Mouse (Mus musculus) heart, embryonic 11.5 days (tissue): ENCODE results near the gene Gm9857. TPM values are rescaled to one million over a fixed set of nuclear protein-coding genes. Genes with fewer than 3 reads are reported as not detected.

Experiments
- ATAC-seq: fragments of 200-750 bp; cut with Nextera tagmentation; replicated peaks from 2 replicates; pipeline ENCODE4 v1.8.0; 2017; ENCODE audit warnings: moderate library complexity; ENCODE audit not compliant: insufficient number of reproducible peaks, low FRiP score, low TSS enrichment
- H3K27ac ChIP-seq: fragments of 300-500 bp; sonication (generic); 2 replicates; pipeline ENCODE4 v1.5.1; 2014; ENCODE audit warnings: mild to moderate bottlenecking, low read depth, low read length
- H3K27me3 ChIP-seq: fragments of 300-500 bp; sonication (generic); 2 replicates; pipeline ENCODE4 v1.6.1; 2014; ENCODE audit warnings: mild to moderate bottlenecking, low read length, mixed read lengths; ENCODE audit not compliant: control insufficient read depth, insufficient read depth
- H3K36me3 ChIP-seq: fragments of 300-500 bp; sonication (generic); 2 replicates; pipeline ENCODE4 v1.6.1; 2014; ENCODE audit warnings: mild to moderate bottlenecking, low read length, moderate library complexity, mixed read lengths; ENCODE audit not compliant: control insufficient read depth, insufficient read depth
- H3K4me1 ChIP-seq: fragments of 300-500 bp; sonication (generic); 2 replicates; pipeline ENCODE4 v1.6.1; 2014; ENCODE audit warnings: low read length; ENCODE audit not compliant: control insufficient read depth, insufficient read depth
- H3K4me2 ChIP-seq: fragments of 300-500 bp; sonication (generic); 2 replicates; pipeline ENCODE4 v1.6.1; 2014; ENCODE audit warnings: mild to moderate bottlenecking, moderate library complexity
- H3K4me3 ChIP-seq: fragments of 300-500 bp; sonication (generic); 2 replicates; pipeline ENCODE4 v1.5.1; 2014; ENCODE audit warnings: low read depth, low read length
- H3K9ac ChIP-seq: fragments of 300-500 bp; sonication (generic); 2 replicates; pipeline ENCODE4 v1.6.1; 2014; ENCODE audit warnings: mild to moderate bottlenecking, low read depth, low read length, moderate library complexity
- H3K9me3 ChIP-seq: fragments of 300-500 bp; sonication (generic); replicated peaks from 2 replicates; pipeline ENCODE4 v1.6.1; 2016; ENCODE audit warnings: low read length; ENCODE audit not compliant: control insufficient read depth
- WGBS: fragments of 180-500 bp; shearing (Covaris S2); extraction: QIAGEN DNeasy Blood & Tissue Kit; methylation state at CpG from one replicate; pipeline ENCODE4 v1.1.7; 2014; ENCODE audit not compliant: insufficient replicate concordance; 5-methylcytosine and 5-hydroxymethylcytosine counted together
- polyA plus RNA-seq: library from polyadenylated mRNA; unstranded; fragments of >200 nt; fragmentation: Nextera tagmentation; extraction: Ambion mirVana; gene quantifications from 2 replicates; pipeline ENCODE4 v1.2.1, GENCODE M21; 2014

Gene Gm9857
- not detected in 2 replicates for polyA plus RNA-seq

GRCm38 (mm10) chr3:108940001-108940633, at the start of gene Gm9857:
Gm9857 (minus strand) TSS chr3:108940445.
- Histone ChIP-seq H3K27ac (no peak within 1 kb of the TSS), H3K4me2 (peak within 1 kb of the TSS; percentile 63), H3K27me3 (no peaks in the 10 kb centered on the region), H3K4me3 (peak within 1 kb of the TSS; percentile 20), H3K36me3 (no peaks in the 10 kb centered on the region), H3K4me1 (no peaks in the 10 kb centered on the region), H3K9me3 (no peaks in the 10 kb centered on the region), H3K9ac (no peak within 1 kb of the TSS)
- 43% methylated on average over 48 of the region's 59 CpGs for WGBS
- ATAC-seq = peak; percentile 39; the same call in 1 of the 2 replicates

- H3K9ac ChIP-seq = no peak overlapping the region
- H3K9me3 ChIP-seq = no peaks in the 10 kb centered on the region
- WGBS = 80% methylated on average over 12 of the region's 12 CpGs
- no peak for ATAC-seq
- H3K27ac ChIP-seq = no peak overlapping the region
- H3K4me3 ChIP-seq = no peak overlapping the region
- H3K4me1 ChIP-seq = no peaks in the 10 kb centered on the region
- no peak overlapping the region for H3K4me2 ChIP-seq
- no peaks in the 10 kb centered on the region for H3K27me3 ChIP-seq
- 0 out of 2 replicates have a peak, but pooled peaks cover 3% of the 10 kb centered on the region for H3K36me3 ChIP-seq
Measured at GRCm38 (mm10) chr3:108987009-108987659, 46.9 kb upstream of the Gm9857 start.

- Histone ChIP-seq H3K9ac (no peak overlapping the region), H3K27ac (no peak overlapping the region), H3K4me1 (no peaks in the 10 kb centered on the region), H3K9me3 (no peaks in the 10 kb centered on the region), H3K4me2 (no peak overlapping the region), H3K4me3 (no peak overlapping the region), H3K36me3 (0 out of 2 replicates have a peak, but pooled peaks cover 3% of the 10 kb centered on the region), H3K27me3 (no peaks in the 10 kb centered on the region)
- 75% methylated on average over 1 of the region's 1 CpGs for whole genome bisulfite sequencing
- no peak for ATAC-seq
Measured at GRCm38 (mm10) chr3:108986534-108986933, 46.3 kb upstream of the Gm9857 start.

GRCm38 (mm10) chr3:108983989-108984388, 43.7 kb upstream of the Gm9857 start:
- Histone ChIP-seq H3K27ac (no peak overlapping the region), H3K9ac (no peak overlapping the region), H3K36me3 (peaks cover 10% of the 10 kb centered on the region; the same call in 1 of the 2 replicates), H3K4me3 (no peak overlapping the region), H3K4me1 (no peaks in the 10 kb centered on the region), H3K27me3 (no peaks in the 10 kb centered on the region), H3K4me2 (no peak overlapping the region), H3K9me3 (no peaks in the 10 kb centered on the region)
- 40% methylated on average over 5 of the region's 5 CpGs for WGBS
- ATAC-seq = no peak

GRCm38 (mm10) chr3:108981946-108982345, 41.7 kb upstream of the Gm9857 start:
- Histone ChIP-seq H3K9me3 (no peaks in the 10 kb centered on the region), H3K4me1 (no peaks in the 10 kb centered on the region), H3K27me3 (no peaks in the 10 kb centered on the region), H3K36me3 (peaks cover 10% of the 10 kb centered on the region; the same call in 1 of the 2 replicates), H3K9ac (no peak overlapping the region), H3K27ac (no peak overlapping the region), H3K4me3 (no peak overlapping the region), H3K4me2 (no peak overlapping the region)
- ATAC-seq = no peak
- WGBS = 68% methylated on average over 6 of the region's 6 CpGs

- WGBS = 92% methylated on average over 13 of the region's 13 CpGs
- ATAC-seq = no peak
Measured at GRCm38 (mm10) chr3:108977340-108978030, 37.2 kb upstream of the Gm9857 start.

GRCm38 (mm10) chr3:108974920-108975485, 34.8 kb upstream of the Gm9857 start:
- no peak overlapping the region for H3K27ac ChIP-seq
- no peak overlapping the region for H3K4me2 ChIP-seq
- 0 out of 2 replicates have a peak, but pooled peaks cover 2% of the 10 kb centered on the region for H3K4me1 ChIP-seq
- WGBS = 81% methylated on average over 15 of the region's 15 CpGs
- no peaks in the 10 kb centered on the region for H3K9me3 ChIP-seq
- H3K36me3 ChIP-seq = peaks cover 9% of the 10 kb centered on the region; the same call in 1 of the 2 replicates
- no peaks in the 10 kb centered on the region for H3K27me3 ChIP-seq
- no peak overlapping the region for H3K4me3 ChIP-seq
- H3K9ac ChIP-seq = no peak overlapping the region
- ATAC-seq = no peak

More at GRCm38 (mm10) chr3:108977340-108978030, 37.2 kb upstream of the Gm9857 start:
- no peaks in the 10 kb centered on the region for H3K9me3 ChIP-seq
- no peak overlapping the region for H3K4me2 ChIP-seq
- 0 out of 2 replicates have a peak, but pooled peaks cover 2% of the 10 kb centered on the region for H3K4me1 ChIP-seq
- peaks cover 10% of the 10 kb centered on the region; the same call in 1 of the 2 replicates for H3K36me3 ChIP-seq
- H3K27me3 ChIP-seq = no peaks in the 10 kb centered on the region
- H3K27ac ChIP-seq = no peak overlapping the region
- H3K4me3 ChIP-seq = no peak overlapping the region
- H3K9ac ChIP-seq = no peak overlapping the region

GRCm38 (mm10) chr3:108973980-108974660, 33.9 kb upstream of the Gm9857 start:
- Histone ChIP-seq H3K9me3 (no peaks in the 10 kb centered on the region), H3K27ac (no peak overlapping the region), H3K36me3 (peaks cover 4% of the 10 kb centered on the region; the same call in 1 of the 2 replicates), H3K4me3 (no peak overlapping the region), H3K4me2 (no peak overlapping the region), H3K4me1 (0 out of 2 replicates have a peak, but pooled peaks cover 2% of the 10 kb centered on the region), H3K27me3 (no peaks in the 10 kb centered on the region), H3K9ac (no peak overlapping the region)
- WGBS = 65% methylated on average over 13 of the region's 13 CpGs
- ATAC-seq = no peak
